10 mouse cellular contexts compared by ENCODE assay signal in genomic region chr4:33555231-33555933, GRCm38 (mm10).
DNase-seq lines count a peak whose midpoint lies in the region; ATAC-seq lines count a peak whose summit lies in the region.
"Had no signal": no experiment of that assay in that cellular context is flagged by ENCODE, and none has a peak within 500 bp of the region (broad histone marks: within the 10 kb centered on the region; RNA-seq: fewer than 3 reads in every experiment).

No protein-coding gene starts in this region.

- H3K4me2 ChIP-seq in heart, embryonic 11.5 days: peak overlapping the region; percentile 1; the same call in 1 of the 2 replicates
- H3K4me2 ChIP-seq in embryonic facial prominence, embryonic 13.5 days: peak overlapping the region; percentile 39
- H3K4me2 ChIP-seq in limb, embryonic 12.5 days: peak overlapping the region; percentile 36; the same call in 1 of the 2 replicates
- no peak overlapping the region for H3K4me2 ChIP-seq in liver, embryonic 12.5 days
- H3K4me2 ChIP-seq: intestine, embryonic 15.5 days; liver, embryonic 15.5 days had no signal

- H3K9me3 ChIP-seq in heart, embryonic 11.5 days (replicated peaks; ENCODE audit: control insufficient read depth, low read length): no peaks in the 10 kb centered on the region
- H3K9me3 ChIP-seq in embryonic facial prominence, embryonic 13.5 days: no peaks in the 10 kb centered on the region
- no peaks in the 10 kb centered on the region for H3K9me3 ChIP-seq in limb, embryonic 12.5 days
- H3K9me3 ChIP-seq in liver, embryonic 12.5 days (replicated peaks): no peaks in the 10 kb centered on the region
- H3K9me3 ChIP-seq: intestine, embryonic 15.5 days; liver, embryonic 15.5 days had no signal

- H3K27me3 ChIP-seq in heart, embryonic 11.5 days (ENCODE audit: control insufficient read depth, insufficient read depth, low read length): peaks cover 5% of the 10 kb centered on the region; the same call in 1 of the 2 replicates
- H3K27me3 ChIP-seq in embryonic facial prominence, embryonic 13.5 days: peaks cover 3% of the 10 kb centered on the region
- H3K27me3 ChIP-seq in limb, embryonic 12.5 days: peaks cover 6% of the 10 kb centered on the region
- peaks cover 17% of the 10 kb centered on the region for H3K27me3 ChIP-seq in liver, embryonic 12.5 days (replicated peaks)
- H3K27me3 ChIP-seq: intestine, embryonic 15.5 days had no signal

- no peaks in the 10 kb centered on the region for H3K4me1 ChIP-seq in heart, embryonic 11.5 days (ENCODE audit: control insufficient read depth, insufficient read depth, low read length)
- H3K4me1 ChIP-seq in embryonic facial prominence, embryonic 13.5 days: peaks cover 14% of the 10 kb centered on the region
- H3K4me1 ChIP-seq in limb, embryonic 12.5 days (replicated peaks): peaks cover 5% of the 10 kb centered on the region; the same call in 1 of the 2 replicates
- H3K4me1 ChIP-seq in liver, embryonic 12.5 days: no peaks in the 10 kb centered on the region
- H3K4me1 ChIP-seq: liver, embryonic 15.5 days had no signal

- no peak overlapping the region for H3K4me3 ChIP-seq in heart, embryonic 11.5 days (ENCODE audit: low read depth, low read length)
- H3K4me3 ChIP-seq in embryonic facial prominence, embryonic 13.5 days: no peak overlapping the region; the same call in 1 of the 2 replicates
- H3K4me3 ChIP-seq in limb, embryonic 12.5 days (replicated peaks): no peak overlapping the region
- no peak overlapping the region for H3K4me3 ChIP-seq in liver, embryonic 12.5 days
- H3K4me3 ChIP-seq: intestine, embryonic 15.5 days; liver, embryonic 15.5 days had no signal

- H3K36me3 ChIP-seq in heart, embryonic 11.5 days (ENCODE audit: control insufficient read depth, insufficient read depth, low read length): no peaks in the 10 kb centered on the region
- no peaks in the 10 kb centered on the region for H3K36me3 ChIP-seq in embryonic facial prominence, embryonic 13.5 days
- no peaks in the 10 kb centered on the region for H3K36me3 ChIP-seq in limb, embryonic 12.5 days
- H3K36me3 ChIP-seq in liver, embryonic 12.5 days: no peaks in the 10 kb centered on the region
- H3K36me3 ChIP-seq: intestine, embryonic 15.5 days; liver, embryonic 15.5 days had no signal

- no peak for DNase-seq in heart, adult 9 months (ENCODE audit: low spot score in 2 of 2)
- peak; percentile 75 for DNase-seq in adipocyte (ENCODE audit: low spot score)
- DNase-seq in thymus, postnatal 0 days (ENCODE audit: low spot score): no peak
- DNase-seq in right cerebral cortex, adult 2 months (ENCODE audit: low spot score in 2 of 2): no peak

- WGBS in heart, embryonic 11.5 days (ENCODE audit: insufficient replicate concordance): 10% methylated on average over 14 of the region's 14 CpGs
- 9% methylated on average over 14 of the region's 14 CpGs for whole genome bisulfite sequencing in embryonic facial prominence, embryonic 13.5 days
- 12% methylated on average over 14 of the region's 14 CpGs for WGBS in limb, embryonic 12.5 days
- 20% methylated on average over 14 of the region's 14 CpGs for WGBS in liver, embryonic 12.5 days (ENCODE audit: insufficient replicate concordance)

- ATAC-seq in heart, embryonic 11.5 days (replicated peaks; ENCODE audit: insufficient number of reproducible peaks, low FRiP score, low TSS enrichment): no peak
- ATAC-seq in embryonic facial prominence, embryonic 13.5 days (ENCODE audit: insufficient number of reproducible peaks, insufficient read depth, low FRiP score, low TSS enrichment, low read depth): no peak
- ATAC-seq in limb, embryonic 12.5 days (ENCODE audit: insufficient number of reproducible peaks, insufficient read depth, low FRiP score, low TSS enrichment, low read depth): no peak
- no peak for ATAC-seq in liver, embryonic 12.5 days
- ATAC-seq: intestine, embryonic 15.5 days had no signal

- H3K27ac ChIP-seq in heart, embryonic 11.5 days (ENCODE audit: low read depth, low read length): no peak overlapping the region
- no peak overlapping the region for H3K27ac ChIP-seq in embryonic facial prominence, embryonic 13.5 days
- H3K27ac ChIP-seq in limb, embryonic 12.5 days: no peak overlapping the region
- no peak overlapping the region for H3K27ac ChIP-seq in liver, embryonic 12.5 days
- H3K27ac ChIP-seq: intestine, embryonic 15.5 days; liver, embryonic 15.5 days had no signal

- no peak overlapping the region for H3K9ac ChIP-seq in heart, embryonic 11.5 days (ENCODE audit: low read depth, low read length)
- H3K9ac ChIP-seq in embryonic facial prominence, embryonic 13.5 days: no peak overlapping the region
- H3K9ac ChIP-seq in limb, embryonic 12.5 days (replicated peaks): no peak overlapping the region
- no peak overlapping the region for H3K9ac ChIP-seq in liver, embryonic 12.5 days
- H3K9ac ChIP-seq: intestine, embryonic 15.5 days; liver, embryonic 15.5 days had no signal
